Mouse (Mus musculus): Measurements from ENCODE around the gene Arpp19.

DNA sequence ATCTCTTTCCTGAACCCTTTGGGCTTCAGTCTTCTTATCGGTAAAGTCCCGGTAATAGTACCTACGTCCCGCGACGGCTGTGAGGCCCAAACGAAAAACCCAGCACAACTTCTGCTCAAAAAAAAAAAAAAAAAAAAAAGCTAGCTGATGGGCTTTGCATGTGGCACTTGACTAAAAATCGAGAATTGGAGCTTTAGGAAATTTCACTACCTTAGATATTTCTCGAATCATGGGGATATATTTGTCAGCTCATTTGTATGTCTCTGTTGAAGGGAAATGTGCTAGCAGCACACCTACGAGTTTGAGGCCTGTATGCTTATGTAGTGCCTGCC lies 909 bp downstream of the Arpp19 start:
- TF ChIP-seq GATA1 (IDR thresholded peaks at IDR 0.05; ENCODE audit: borderline replicate concordance, low read length) (no peak), FLI1 (IDR thresholded peaks at IDR 0.05; ENCODE audit: low read length) (no peak)

All from megakaryocyte, embryonic 14.5 days (primary cell).